Mouse (Mus musculus) T-helper 2 cell (primary cell): Measurements from ENCODE around the gene Crhbp.

ENCODE experiments used
- in situ Hi-C: fragments of 300-600 bp; cut with MboI, MseI; formaldehyde crosslinking; loops from one replicate; pipeline ENCODE4 v1.15.1; 2025; ENCODE audit warnings: high pct_unique_total_duplicates

Crhbp gene

GRCm38 (mm10) chr13:95419204-95419749 lies 25.4 kb downstream of the Crhbp start:
- in situ Hi-C loops: no loop called here

- in situ Hi-C loops: no loop called here
Measured at GRCm38 (mm10) chr13:95418575-95419203, 26.0 kb downstream of the Crhbp start.

- in situ Hi-C loops: no loop called here
Measured at GRCm38 (mm10) chr13:95412257-95412656, 32.5 kb downstream of the Crhbp start.

- in situ Hi-C loops: no loop called here
Measured at GRCm38 (mm10) chr13:95393242-95393641, 51.5 kb downstream of the Crhbp start.

GRCm38 (mm10) chr13:95389866-95390865 lies 54.6 kb downstream of the Crhbp start:
- in situ Hi-C loops: loop anchor here (5.0 kb wide), 1 partner anchor 87 kb away; the partner anchor contains the start of gene S100z

- in situ Hi-C loops: loop anchor here (5.0 kb wide), 1 partner anchor 89 kb away; the partner anchor contains the start of gene S100z
Measured at GRCm38 (mm10) chr13:95388226-95388625, 56.5 kb downstream of the Crhbp start.

GRCm38 (mm10) chr13:95382418-95382817 lies 62.3 kb downstream of the Crhbp start:
- in situ Hi-C loops: no loop called here
